Mouse (Mus musculus) limb, embryonic 15.5 days (tissue): ENCODE measurements around the gene Errfi1. TPM values are rescaled to one million over a fixed set of nuclear protein-coding genes. Genes with fewer than 3 reads are reported as not detected.
A peak's percentile ranks its signal among the peaks of the same experiment; 100 is the strongest.

Experiments used
- ATAC-seq: fragments of 200-750 bp; cut with Nextera tagmentation; 2 replicates; pipeline ENCODE4 v1.8.0; 2017; ENCODE audit warnings: low read depth, moderate TSS enrichment; ENCODE audit not compliant: insufficient number of reproducible peaks, low FRiP score, low TSS enrichment
- H3K27ac ChIP-seq: fragments of 300-500 bp; sonication (generic); 2 replicates; pipeline ENCODE4 v1.5.1; 2015; ENCODE audit warnings: moderate library complexity, mild to moderate bottlenecking, inconsistent platforms
- H3K27me3 ChIP-seq: fragments of 300-500 bp; sonication (generic); 2 replicates; pipeline ENCODE4 v1.6.1; 2015; ENCODE audit warnings: inconsistent platforms
- H3K36me3 ChIP-seq: fragments of 300-500 bp; sonication (generic); 2 replicates; pipeline ENCODE4 v1.6.1; 2015; ENCODE audit warnings: inconsistent platforms
- H3K4me1 ChIP-seq: fragments of 300-500 bp; sonication (generic); 2 replicates; pipeline ENCODE4 v1.6.1; 2015; ENCODE audit warnings: inconsistent platforms
- H3K4me2 ChIP-seq: fragments of 300-500 bp; sonication (generic); 2 replicates; pipeline ENCODE4 v1.6.1; 2015; ENCODE audit warnings: mild to moderate bottlenecking, inconsistent platforms
- H3K4me3 ChIP-seq: fragments of 300-500 bp; sonication (generic); 2 replicates; pipeline ENCODE4 v1.5.1; 2015; ENCODE audit warnings: mild to moderate bottlenecking, inconsistent platforms
- H3K9ac ChIP-seq: fragments of 300-500 bp; sonication (generic); 2 replicates; pipeline ENCODE4 v1.6.1; 2015; ENCODE audit warnings: inconsistent platforms
- H3K9me3 ChIP-seq: fragments of 300-500 bp; sonication (generic); 2 replicates; pipeline ENCODE4 v1.6.1; 2016; ENCODE audit warnings: inconsistent platforms
- WGBS: fragments of 180-500 bp; shearing (Covaris S2); methylation state at CpG from one replicate; pipeline ENCODE4 v1.1.7; 2015; 5-methylcytosine and 5-hydroxymethylcytosine counted together
- polyA plus RNA-seq: library from polyadenylated mRNA; unstranded; fragments of >200 nt; fragmentation: Nextera tagmentation; extraction: Ambion mirVana; gene quantifications from 2 replicates; pipeline ENCODE4 v1.2.1, GENCODE M21; 2015

Gene Errfi1
- polyA plus RNA-seq, 1 experiment from 2014 or later, result 29.4 TPM

DNA sequence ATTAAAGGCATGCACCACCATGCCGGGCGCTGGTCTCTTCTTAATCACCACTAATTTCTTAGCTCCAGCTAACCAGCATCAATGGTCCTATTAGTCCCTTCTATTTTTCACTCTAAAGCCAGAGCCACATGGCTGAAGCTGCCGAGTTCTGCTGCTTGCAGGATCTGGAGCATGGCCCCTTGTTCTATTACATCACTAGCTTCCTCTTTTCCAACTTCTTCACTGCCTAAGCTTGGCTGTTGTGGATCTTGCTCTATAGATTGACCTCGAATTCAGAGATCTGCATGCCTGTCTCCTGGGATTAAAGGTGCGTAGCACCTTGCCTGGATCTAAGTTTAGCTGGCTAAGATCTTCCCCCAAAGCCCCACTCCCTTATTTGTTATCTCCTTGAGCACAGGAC is 28.9 kb downstream of the Errfi1 start:
- Histone ChIP-seq H3K4me3 (no peak overlapping the region), H3K27ac (no peak overlapping the region), H3K27me3 (no peaks in the 10 kb centered on the region), H3K36me3 (0 out of 2 replicates have a peak, but pooled peaks cover 3% of the 10 kb centered on the region), H3K9me3 (peaks cover 23% of the 10 kb centered on the region), H3K9ac (no peak overlapping the region), H3K4me2 (no peak overlapping the region), H3K4me1 (no peaks in the 10 kb centered on the region)
- WGBS, result 81% methylated on average over 5 of the region's 5 CpGs
- no peak for ATAC-seq

DNA sequence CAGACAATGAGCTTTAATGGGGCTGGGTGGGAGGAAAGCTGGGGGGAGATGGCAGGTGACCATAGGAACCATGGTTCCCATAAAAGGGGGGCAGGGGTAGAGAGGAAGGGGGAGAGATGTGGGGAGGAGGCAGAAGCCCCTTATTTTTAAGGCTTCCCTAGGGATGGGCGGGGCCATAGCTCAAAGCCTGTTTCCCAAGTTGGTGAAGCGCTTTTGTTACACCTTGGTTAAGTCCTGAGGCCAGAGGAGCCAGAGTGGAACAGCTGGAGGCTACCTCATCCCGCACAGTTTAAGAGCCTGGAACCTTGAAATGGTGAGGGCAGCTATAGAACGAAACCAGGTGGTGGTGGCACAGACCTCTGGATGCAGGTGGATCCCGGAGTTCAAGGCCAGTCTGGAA is 34.2 kb downstream of the Errfi1 start:
- no peak overlapping the region for H3K27ac ChIP-seq
- peaks cover 17% of the 10 kb centered on the region for H3K4me1 ChIP-seq
- no peak overlapping the region for H3K4me2 ChIP-seq
- H3K4me3 ChIP-seq, result no peak overlapping the region
- no peaks in the 10 kb centered on the region for H3K27me3 ChIP-seq
- H3K36me3 ChIP-seq, result no peaks in the 10 kb centered on the region
- ATAC-seq, result no peak
- no peak overlapping the region for H3K9ac ChIP-seq
- no peaks in the 10 kb centered on the region for H3K9me3 ChIP-seq
- 61% methylated on average over 5 of the region's 5 CpGs for WGBS

DNA sequence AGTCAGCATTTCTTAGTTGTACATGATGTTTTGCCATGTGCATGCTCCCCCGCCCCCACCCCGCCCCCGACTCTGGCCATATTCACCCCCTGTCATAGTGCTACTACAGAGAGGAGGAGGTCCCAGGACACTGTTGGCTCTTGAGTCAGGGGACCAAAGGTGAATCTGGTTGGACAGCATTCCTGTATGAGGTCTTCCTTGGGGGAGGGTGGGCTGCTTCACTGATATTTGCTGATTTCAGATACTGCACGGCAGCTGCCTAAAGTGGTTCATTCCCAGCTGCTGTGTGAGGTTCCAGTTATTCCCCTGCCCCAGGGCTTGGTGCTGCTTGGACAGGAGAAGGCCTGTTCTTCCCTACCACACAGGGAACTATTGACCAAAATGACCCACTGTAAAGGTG is 34.8 kb downstream of the Errfi1 start:
- Histone ChIP-seq H3K4me2 (no peak overlapping the region), H3K9me3 (no peaks in the 10 kb centered on the region), H3K27me3 (no peaks in the 10 kb centered on the region), H3K27ac (no peak overlapping the region), H3K9ac (no peak overlapping the region), H3K36me3 (no peaks in the 10 kb centered on the region), H3K4me1 (peaks cover 17% of the 10 kb centered on the region), H3K4me3 (no peak overlapping the region)
- WGBS, result 76% methylated on average over 4 of the region's 4 CpGs
- no peak for ATAC-seq

DNA sequence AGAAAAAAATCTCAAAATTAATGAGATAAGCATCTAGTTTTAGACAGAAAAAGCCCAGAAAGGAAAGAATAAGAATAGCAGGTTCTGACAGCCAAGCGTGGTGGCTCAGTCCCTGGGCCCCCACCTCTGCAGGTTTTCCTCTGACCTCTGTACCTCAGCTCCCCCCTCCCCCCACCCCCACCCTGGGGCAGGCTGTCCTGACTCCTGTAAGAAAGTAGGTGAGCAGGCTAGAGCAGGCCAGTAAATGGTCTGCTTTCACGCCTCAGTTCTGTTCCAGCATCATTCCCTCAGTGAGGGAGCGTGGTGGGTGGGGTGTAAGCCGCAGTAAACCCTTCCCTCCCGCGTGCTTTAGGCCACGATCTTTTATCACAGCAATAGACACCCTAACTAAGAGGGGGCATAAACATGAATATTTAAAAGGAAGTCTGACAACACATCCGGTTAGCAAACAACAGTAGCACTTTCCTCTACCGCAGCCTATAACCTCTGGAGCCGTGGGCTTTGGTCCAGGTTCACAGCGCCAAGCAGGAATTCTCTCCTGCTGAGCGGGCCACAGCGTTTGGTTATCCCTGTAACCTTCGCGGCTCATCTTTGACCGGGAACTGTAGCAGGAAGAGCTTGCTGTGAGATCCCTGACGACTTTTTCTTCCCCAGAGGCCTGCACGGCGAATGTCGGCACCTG is 35.7 kb downstream of the Errfi1 start:
- peak overlapping the region; percentile 10; the same call in 1 of the 2 replicates for H3K4me3 ChIP-seq
- no peaks in the 10 kb centered on the region for H3K36me3 ChIP-seq
- no peak for ATAC-seq
- H3K4me1 ChIP-seq, result peaks cover 17% of the 10 kb centered on the region
- no peaks in the 10 kb centered on the region for H3K9me3 ChIP-seq
- no peak overlapping the region for H3K9ac ChIP-seq
- 0 out of 2 replicates have a peak overlapping the region, but pooled peaks have one; percentile 39 for H3K27ac ChIP-seq
- H3K4me2 ChIP-seq, result peak overlapping the region; percentile 32
- 25% methylated on average over 20 of the region's 20 CpGs for WGBS
- H3K27me3 ChIP-seq, result no peaks in the 10 kb centered on the region

DNA sequence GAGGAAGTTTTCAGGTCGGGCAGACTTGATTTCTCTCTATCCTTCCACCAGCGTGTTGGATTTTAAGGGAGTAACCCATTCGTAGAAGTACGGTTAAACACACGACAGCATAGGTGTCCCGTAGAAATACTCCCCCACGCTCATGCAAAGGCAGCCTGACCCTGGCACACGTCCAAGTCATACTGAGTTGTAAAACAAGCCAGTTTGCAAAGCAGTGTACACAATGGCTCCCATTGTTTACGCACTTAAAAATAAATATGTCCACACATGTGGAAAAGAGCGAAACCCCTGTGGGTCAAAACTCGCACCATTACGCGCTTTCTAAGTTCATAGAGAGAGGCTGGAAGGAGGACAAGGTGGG is 36.2 kb downstream of the Errfi1 start:
- 28% methylated on average over 13 of the region's 13 CpGs for WGBS
- peak overlapping the region; percentile 10; the same call in 1 of the 2 replicates for H3K4me3 ChIP-seq
- H3K36me3 ChIP-seq, result no peaks in the 10 kb centered on the region
- H3K4me2 ChIP-seq, result peak overlapping the region; percentile 32
- no peaks in the 10 kb centered on the region for H3K27me3 ChIP-seq
- H3K27ac ChIP-seq, result 0 out of 2 replicates have a peak overlapping the region, but pooled peaks have one; percentile 39
- peaks cover 17% of the 10 kb centered on the region for H3K4me1 ChIP-seq
- no peaks in the 10 kb centered on the region for H3K9me3 ChIP-seq
- no peak for ATAC-seq
- no peak overlapping the region for H3K9ac ChIP-seq

DNA sequence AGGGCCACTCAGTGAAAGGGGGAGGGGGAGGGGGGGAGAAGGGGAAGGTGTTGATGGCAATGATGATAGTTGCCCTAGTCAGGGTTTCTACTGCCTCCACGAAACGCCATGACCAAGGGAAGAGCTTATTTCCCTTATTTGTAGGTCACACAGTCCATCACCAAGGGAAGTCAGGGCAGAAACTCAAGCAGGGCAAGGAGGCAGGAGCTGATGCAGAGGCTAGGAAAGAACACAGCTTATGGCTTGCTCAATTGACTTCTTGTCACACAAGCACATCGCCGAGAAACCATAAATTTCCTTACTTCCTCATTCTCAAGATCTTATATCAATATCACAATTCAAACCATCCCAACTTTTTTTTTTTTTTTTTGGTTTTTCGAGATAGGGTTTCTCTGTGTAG is 37.6 kb downstream of the Errfi1 start:
- H3K4me3 ChIP-seq, result no peak overlapping the region
- no peak overlapping the region for H3K27ac ChIP-seq
- peaks cover 17% of the 10 kb centered on the region for H3K4me1 ChIP-seq
- H3K27me3 ChIP-seq, result no peaks in the 10 kb centered on the region
- no peak overlapping the region for H3K9ac ChIP-seq
- no peak overlapping the region for H3K4me2 ChIP-seq
- no peaks in the 10 kb centered on the region for H3K9me3 ChIP-seq
- ATAC-seq, result no peak
- no peaks in the 10 kb centered on the region for H3K36me3 ChIP-seq
- 65% methylated on average over 5 of the region's 5 CpGs for WGBS

DNA sequence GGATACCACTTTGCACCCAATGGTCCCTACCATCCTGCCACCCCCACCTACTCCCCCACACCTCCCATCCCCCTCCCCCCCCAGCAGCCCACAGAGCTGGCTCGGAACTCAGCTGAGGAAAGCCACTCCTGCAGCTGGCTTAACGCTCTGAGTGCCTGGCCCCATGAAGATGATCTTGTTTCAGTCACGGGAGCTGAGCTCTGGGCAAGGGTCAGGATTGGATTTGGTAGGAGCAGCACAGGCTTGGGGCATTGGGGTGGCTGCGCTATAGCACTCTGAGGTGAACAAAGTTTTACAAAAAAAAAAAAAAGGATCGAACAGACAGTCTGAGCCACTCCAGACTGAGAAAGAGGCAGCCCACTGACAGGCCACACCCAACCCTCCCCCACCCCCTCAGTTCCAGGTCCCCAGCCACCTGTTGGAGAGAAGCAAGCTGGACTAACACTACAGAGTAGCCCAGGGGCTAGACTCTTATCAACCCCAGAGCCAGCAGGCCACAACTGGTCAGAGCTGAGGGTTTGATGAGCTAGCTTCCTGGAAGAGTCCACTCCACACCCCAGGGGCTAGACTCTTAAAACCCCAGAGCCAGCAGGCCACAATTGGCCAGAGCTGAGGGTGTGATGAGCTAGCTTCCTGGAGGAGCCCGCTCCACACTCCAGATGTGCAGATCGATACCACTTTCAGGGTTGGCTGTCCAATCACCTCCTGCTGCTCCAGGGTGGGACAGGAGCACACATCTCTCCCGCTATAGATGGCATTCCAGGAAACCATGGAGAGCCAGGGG is 41.2 kb downstream of the Errfi1 start:
- Histone ChIP-seq H3K27ac (no peak overlapping the region), H3K36me3 (peaks cover 33% of the 10 kb centered on the region), H3K4me3 (no peak overlapping the region), H3K4me2 (no peak overlapping the region), H3K27me3 (no peaks in the 10 kb centered on the region), H3K9ac (no peak overlapping the region), H3K9me3 (no peaks in the 10 kb centered on the region), H3K4me1 (peaks cover 7% of the 10 kb centered on the region; the same call in 1 of the 2 replicates)
- no peak for ATAC-seq
- 53% methylated on average over 8 of the region's 8 CpGs for WGBS

DNA sequence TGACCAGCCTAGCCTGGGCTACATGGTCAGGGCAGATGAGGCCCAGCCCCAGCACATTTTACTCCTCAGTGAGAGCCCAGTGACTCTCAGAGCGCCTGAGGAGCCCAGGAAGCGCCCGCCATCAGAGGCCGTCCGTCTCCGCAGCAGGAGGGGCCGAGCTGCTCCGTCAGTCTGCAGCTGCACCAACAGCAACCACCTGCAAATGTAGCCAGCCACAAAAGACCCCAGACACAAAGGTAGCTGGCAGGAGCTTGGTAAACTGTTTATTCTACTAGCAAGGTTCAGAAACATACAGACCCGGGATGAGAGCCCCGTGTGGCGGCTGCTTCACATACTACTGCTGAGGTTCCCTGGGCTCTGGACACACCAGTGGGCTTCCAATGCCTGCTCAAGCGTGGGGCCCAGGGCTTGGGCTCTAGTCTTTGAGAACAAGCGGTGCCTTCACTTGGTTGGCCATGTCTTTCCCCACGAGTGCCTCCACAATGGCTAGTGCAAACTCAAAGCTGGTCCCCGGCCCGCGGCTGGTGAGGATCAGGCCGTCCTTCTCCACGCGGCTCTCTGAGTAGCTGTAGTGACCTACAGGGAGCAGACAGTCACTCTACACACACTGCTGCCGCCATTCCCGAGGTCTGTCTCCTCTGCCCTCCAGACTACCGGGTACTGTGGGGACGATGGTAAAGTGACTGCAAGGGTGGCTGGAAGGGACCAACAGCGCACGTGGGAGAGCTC is 43.3 kb downstream of the Errfi1 start:
- WGBS, result 92% methylated on average over 26 of the region's 26 CpGs
- H3K4me2 ChIP-seq, result no peak overlapping the region

DNA sequence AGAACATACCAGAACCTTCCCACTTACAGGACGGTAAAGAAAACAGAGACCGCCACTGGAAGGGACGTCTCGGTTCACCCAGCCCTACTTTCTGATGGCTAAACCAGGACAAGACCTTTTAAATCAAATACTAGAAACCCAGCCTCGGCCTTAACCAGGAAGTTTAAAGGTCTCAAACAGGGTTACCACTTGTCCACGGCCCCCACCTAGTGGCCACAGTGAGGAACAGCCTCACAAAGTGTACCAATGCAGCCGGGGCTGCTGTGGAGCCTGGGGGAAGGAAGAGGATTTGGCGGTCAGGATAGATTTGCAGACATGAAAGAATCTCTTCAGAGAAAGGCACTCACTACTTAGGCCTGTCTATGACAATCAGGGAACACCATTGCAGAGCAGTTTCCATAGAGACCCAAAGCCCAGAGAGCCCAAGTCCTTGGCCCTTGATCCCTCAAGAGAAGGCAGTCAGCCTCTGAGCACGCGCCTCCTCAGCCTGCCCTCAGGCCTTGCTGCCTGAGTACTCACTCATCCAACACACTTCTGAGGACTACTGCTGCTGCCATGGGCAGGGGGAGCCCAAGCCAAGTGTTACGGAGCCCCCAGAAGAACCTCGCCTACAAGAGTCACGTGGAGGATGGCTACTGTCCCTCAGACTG is 45.1 kb downstream of the Errfi1 start:
- no peaks in the 10 kb centered on the region for H3K9me3 ChIP-seq
- ATAC-seq, result no peak
- 55% methylated on average over 13 of the region's 13 CpGs for WGBS
- no peaks in the 10 kb centered on the region for H3K4me1 ChIP-seq
- no peak overlapping the region for H3K27ac ChIP-seq
- H3K4me2 ChIP-seq, result no peak overlapping the region
- H3K36me3 ChIP-seq, result peaks cover 72% of the 10 kb centered on the region
- H3K9ac ChIP-seq, result no peak overlapping the region
- no peak overlapping the region for H3K4me3 ChIP-seq
- H3K27me3 ChIP-seq, result no peaks in the 10 kb centered on the region

More for the DNA sequence above, 43.3 kb downstream of the Errfi1 start:
- H3K9me3 ChIP-seq, result no peaks in the 10 kb centered on the region
- no peaks in the 10 kb centered on the region for H3K4me1 ChIP-seq
- peaks cover 55% of the 10 kb centered on the region for H3K36me3 ChIP-seq
- no peaks in the 10 kb centered on the region for H3K27me3 ChIP-seq
- H3K27ac ChIP-seq, result no peak overlapping the region
- no peak overlapping the region for H3K9ac ChIP-seq
- no peak for ATAC-seq
- H3K4me3 ChIP-seq, result no peak overlapping the region

GRCm38 (mm10) chr4:150900486-150900885 is 46.8 kb downstream of the Errfi1 start:
- H3K4me3 ChIP-seq, result no peak overlapping the region
- H3K27ac ChIP-seq, result no peak overlapping the region
- H3K36me3 ChIP-seq, result peaks cover 84% of the 10 kb centered on the region
- H3K9ac ChIP-seq, result no peak overlapping the region
- no peak for ATAC-seq
- H3K4me2 ChIP-seq, result no peak overlapping the region
- WGBS, result 91% methylated on average over 13 of the region's 13 CpGs
- no peaks in the 10 kb centered on the region for H3K9me3 ChIP-seq
- H3K27me3 ChIP-seq, result no peaks in the 10 kb centered on the region
- no peaks in the 10 kb centered on the region for H3K4me1 ChIP-seq

GRCm38 (mm10) chr4:150901651-150902050 is 47.9 kb downstream of the Errfi1 start:
- Histone ChIP-seq H3K36me3 (peaks cover 85% of the 10 kb centered on the region), H3K4me3 (no peak overlapping the region), H3K9ac (no peak overlapping the region), H3K9me3 (no peaks in the 10 kb centered on the region), H3K4me1 (no peaks in the 10 kb centered on the region), H3K4me2 (no peak overlapping the region), H3K27ac (no peak overlapping the region), H3K27me3 (no peaks in the 10 kb centered on the region)
- no peak for ATAC-seq
- WGBS, result 60% methylated on average over 9 of the region's 9 CpGs
